Mouse (Mus musculus) monocyte, adult 2 months (primary cell): Measurements from ENCODE around the gene Mup13.
"Not testable (repeated sequence)": the region's sequence is repeated elsewhere in the genome, so short reads cannot be mapped to it uniquely, and the experiment has no call there.

Experiments used
- DNase-seq, 2 experiments: peaks; one replicate each; pipeline ENCODE4 v3.0.0; 2022; ENCODE audit warnings: low spot score in 2 of 2, low read depth in 1 of 2

Gene Mup13

DNA sequence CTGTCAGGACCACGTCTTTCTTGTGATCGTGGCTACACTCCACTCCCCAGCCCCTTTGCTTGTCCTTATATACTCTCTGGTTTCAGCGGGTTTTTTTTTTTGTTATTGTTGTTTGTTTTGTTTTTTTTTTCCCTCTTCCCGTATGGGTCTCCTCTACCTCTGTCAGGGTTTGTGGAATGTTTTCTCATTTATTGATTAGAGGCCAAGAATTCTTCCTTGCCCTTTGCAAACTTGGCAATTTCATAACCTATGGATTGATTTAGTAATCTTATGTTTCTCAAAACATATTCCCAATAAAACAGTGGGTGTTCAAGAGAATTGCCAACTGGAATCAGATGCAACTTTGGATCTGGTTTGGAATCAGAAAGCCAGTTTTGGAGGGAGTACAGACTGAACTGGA, at the start of gene Mup13:
TSS of gene Mup13 (minus strand) at position 101 of the 400 bp plus-strand sequence.
- DNase-seq: not testable (repeated sequence)
